Mouse (Mus musculus) left cerebral cortex, adult 8-10 months (tissue): ENCODE measurements around the gene Elf2. TPM values are rescaled to one million over a fixed set of nuclear protein-coding genes. Genes with fewer than 3 reads are reported as not detected.

Experiments used
- DNase-seq, 2 experiments: peaks; one replicate each; pipeline ENCODE4 v3.0.0; 2022; ENCODE audit warnings: low spot score in 2 of 2
- total RNA-seq, 4 experiments: library from RNA; stranded (reverse); gene quantifications; 2 replicates each; pipeline ENCODE4 v1.2.4; 2022

Elf2 gene
- total RNA-seq, 4 experiments from 2014 or later, result 57.8 to 67.7 (median 60.8) TPM

DNA sequence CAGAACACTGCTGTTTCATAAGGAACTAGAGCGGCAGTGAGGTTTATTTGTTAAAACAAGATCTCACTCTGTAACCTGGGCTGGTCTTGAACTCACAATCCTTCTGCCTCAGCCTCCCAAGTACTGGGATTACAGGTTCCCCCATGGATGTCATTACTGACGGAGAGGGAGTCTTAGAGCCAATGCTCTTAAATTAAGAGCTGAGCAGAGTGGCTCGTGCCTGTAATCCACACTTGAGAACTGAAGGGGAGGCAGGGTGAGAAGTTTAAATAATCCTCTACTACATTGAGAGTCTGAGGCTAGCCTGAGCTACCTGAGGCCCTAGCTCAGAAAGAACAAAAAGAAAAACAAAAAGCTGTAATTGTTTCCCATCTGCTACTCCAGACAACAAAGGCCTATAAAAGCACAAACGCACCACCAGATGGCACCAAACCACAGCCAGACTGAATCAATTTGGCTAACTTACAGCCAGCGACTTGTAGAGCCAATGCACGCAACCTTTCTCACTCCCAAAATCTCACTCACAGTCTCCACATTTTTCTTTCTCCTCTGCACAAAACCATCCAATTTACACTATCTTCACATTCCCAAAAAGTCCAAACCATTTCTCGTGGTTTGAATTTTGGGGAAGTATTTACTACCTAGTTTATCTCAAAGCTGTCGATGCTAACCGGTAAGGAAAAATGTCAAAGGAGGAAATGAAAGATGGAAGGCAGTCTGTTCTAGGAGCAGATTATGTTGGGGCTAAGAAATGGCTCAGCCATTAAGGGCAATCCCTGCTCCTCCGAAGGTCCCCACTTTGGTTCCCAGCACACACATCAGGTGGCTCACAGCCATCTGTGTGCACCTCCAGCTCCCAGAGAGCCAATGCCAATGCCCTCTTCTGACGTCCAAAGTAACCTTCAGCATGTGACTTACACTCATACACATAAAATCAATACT lies 51.3 kb downstream of the Elf2 start:
- DNase-seq, result peak; percentile 64 to 81

GRCm38 (mm10) chr3:51284375-51284774 lies 56.1 kb downstream of the Elf2 start:
- DNase-seq, result no peak

GRCm38 (mm10) chr3:51281727-51282126 lies 58.7 kb downstream of the Elf2 start:
- no peak for DNase-seq

- DNase-seq, result no peak
These were observed 62.0 kb downstream of the Elf2 start for GRCm38 (mm10) chr3:51278433-51278832.

DNA sequence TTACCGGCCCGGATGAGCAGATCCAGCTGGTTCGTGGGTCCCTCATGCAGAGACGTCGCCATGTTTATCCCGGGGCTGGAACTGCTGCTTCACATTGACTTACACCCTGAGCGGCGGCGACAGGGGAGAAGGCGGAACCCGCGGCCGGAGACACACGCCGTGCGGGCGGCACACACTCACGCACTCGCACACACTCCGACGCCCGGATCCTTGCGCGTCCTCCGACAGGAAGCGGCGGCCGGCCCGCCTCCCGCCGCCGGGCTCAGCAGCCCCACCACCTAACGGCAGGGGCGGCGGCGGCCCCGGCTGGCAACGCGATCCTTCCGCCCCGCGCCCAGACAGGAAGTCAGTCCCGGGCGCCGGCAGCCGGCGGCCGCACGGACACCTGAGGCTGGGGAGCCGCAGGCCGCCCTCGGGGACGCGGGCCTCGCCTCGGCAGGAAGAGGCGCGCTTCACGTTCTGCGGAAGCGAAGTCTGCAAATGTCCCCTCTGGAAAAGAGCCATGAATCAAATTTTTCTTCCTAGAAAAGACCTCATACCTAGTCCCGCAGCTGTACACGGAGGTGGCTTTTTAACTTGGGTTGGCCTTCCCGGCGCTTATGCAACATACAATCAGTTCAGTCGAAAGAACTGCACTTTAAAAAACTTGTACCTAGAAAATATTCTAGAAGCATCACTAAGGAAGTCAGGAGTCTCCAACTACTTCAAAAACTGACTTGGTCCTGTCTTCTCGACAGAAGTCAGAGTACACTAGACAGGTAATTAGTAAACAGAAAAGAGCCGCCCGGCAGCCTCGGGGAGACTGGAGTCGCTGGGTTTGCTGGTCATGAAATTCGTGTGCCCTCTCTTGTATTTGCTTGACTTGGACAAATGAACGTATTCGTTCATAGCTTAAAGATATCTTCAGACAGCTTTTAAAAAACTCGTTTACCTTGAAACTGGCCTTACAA lies 63.0 kb downstream of the Elf2 start:
- peak; percentile 68 to 85 for DNase-seq

DNA sequence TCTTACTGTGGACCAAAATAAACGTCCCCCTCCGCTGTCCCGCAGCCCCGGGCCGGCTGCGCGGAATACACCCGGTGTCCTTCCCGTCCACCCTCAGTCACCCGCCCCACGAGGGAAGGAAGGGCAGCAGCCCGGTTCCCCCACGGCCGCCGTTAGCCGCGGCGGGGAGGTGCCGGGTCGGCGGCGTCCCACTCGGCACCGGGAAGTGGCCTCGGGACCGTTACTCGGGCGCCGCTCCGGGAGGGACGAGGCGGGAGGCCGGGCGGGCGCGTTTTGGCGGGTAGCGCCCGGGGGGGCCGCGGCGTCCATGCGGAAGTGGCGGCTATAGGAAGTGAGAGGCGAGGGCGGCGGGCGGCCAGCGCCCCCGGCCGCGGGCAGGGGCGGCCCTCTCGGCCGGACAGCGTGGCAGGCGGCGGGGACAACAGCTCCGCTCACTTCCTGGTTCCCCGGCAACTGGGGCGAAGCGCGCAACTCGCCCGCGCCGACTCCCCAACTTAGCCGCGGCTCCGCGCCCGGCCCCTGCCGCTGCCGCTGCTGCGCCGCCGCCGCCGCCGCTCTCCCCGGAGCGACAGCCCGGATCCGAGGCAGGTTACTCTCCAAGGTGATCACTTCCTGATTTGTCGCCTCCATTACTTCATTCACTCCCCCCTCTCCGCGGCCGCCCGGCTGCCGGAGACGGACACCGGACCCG lies 63.9 kb downstream of the Elf2 start:
- DNase-seq, result peak; percentile 33 to 59

DNA sequence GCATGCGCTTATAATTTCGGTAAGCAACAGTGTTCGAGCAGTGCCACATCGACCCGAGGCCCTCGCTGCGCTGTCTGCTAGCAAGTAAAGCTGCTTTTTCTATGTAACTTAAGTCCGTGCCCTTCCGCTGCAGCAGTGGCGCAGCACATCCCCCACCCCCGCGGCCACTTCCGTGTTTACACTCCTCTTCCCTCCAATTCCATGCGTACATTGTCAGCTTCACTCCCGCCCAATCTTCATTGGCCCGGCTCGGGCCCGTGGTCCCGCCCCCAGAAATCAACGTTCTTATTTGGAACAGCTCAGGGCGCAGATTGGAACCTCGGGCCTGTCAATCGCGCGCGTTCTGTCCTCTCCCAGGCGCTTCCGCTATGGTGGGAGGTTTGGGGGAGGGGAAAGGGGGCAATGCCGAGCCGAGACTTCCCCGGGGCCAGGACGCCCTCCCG lies 64.5 kb downstream of the Elf2 start:
- peak; percentile 93 to 98 for DNase-seq

DNA sequence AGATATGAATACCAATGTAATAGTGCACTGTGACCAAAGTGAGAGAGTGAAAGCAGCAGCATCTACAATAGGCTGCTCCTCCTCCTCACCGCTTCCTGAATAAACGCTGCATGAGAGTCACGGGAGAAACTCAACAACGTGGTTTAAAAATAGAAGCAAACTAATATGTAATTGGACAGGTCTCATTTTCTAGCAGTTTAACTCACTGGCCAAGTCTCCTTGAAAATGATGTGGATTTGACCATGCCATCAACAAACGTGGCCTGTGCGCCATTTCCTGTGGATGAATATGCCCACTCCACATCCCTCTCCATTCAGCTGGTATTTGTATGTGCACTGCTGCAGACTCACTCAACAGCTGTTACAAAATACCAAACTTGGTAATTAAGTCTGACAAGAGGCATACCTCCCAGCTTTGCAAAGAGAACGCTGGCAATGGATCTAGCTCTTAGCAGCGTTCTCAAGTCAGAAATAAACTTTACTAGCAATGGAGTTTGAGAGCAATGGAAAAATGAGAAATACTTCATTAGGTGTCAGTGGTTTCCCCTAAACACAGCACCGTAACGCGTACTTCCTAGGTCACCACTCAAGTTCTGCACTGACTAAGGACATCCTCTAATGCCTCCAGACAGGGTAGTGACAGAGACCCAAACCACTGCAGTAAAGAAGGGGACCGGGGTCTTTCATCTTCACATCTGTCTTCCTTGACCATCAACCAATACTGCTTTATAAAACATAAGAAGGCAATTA lies 70.2 kb downstream of the Elf2 start:
- no peak for DNase-seq

GRCm38 (mm10) chr3:51268434-51268833 lies 72.0 kb downstream of the Elf2 start:
- no peak for DNase-seq

DNA sequence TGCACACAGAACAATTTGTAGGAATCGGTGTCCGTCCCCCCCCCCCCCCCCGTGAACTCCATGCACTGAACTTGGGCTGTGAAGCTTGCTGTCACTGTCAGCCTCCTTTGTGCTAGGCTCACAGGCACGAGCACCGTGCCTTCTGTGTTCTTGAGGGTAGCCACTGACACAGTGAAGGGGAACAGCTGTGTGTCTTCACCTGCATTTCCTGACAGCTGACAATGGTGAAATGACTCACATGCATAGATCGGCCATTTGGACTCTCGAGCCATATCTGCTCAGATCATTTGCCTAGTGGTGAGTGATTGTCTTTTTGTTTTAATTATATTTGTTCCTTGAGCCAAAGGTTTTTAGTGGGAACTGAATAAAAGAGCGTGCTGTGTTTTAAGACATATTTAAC lies 77.5 kb downstream of the Elf2 start:
- no peak for DNase-seq

- DNase-seq, result no peak
These were observed 82.4 kb downstream of the Elf2 start for GRCm38 (mm10) chr3:51258070-51258469.

DNA sequence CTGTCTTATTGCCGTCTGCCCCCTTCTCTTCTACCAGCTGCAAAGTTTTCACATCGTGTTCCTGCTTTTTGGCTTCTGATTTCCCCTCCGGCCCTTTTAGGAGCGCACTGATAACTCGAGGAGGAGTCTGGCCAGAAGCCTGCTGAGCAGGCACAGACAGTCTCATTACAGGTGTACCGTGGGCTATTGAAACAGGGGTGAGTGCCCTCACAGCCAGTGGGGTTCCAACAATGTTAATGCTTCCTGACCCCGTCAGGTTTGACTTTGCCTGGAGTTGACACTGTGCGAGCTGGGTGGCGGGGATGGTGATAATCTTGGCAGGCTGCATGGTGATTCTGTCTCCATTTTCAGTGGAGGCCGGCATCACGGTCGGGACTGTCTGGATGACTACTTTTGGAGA lies 84.0 kb downstream of the Elf2 start:
- no peak for DNase-seq

DNA sequence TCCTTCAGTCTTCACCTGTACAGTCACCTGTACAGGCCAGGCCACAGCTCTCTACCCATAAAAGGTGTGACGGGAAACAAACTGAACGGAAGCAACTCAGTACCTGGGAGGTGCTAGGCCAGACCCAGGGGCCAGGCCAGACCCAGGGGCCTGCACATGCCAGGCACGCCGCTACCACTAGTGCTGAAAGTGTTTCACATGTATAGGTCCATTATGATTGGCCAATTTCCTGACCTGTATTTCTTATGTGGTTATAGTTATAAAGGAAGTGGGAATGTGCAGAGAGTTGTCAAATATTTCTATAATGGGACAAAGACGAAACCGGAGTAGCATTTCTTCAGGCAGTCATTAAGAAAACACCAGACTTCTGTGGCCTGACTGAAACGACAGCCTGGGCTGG lies 85.7 kb downstream of the Elf2 start:
- no peak for DNase-seq

- no peak for DNase-seq
These were observed 87.6 kb downstream of the Elf2 start for GRCm38 (mm10) chr3:51252689-51253402.

GRCm38 (mm10) chr3:51252223-51252622 lies 88.2 kb downstream of the Elf2 start:
- DNase-seq, result no peak

- no peak for DNase-seq
These were observed 89.4 kb downstream of the Elf2 start for GRCm38 (mm10) chr3:51251057-51251456.

DNA sequence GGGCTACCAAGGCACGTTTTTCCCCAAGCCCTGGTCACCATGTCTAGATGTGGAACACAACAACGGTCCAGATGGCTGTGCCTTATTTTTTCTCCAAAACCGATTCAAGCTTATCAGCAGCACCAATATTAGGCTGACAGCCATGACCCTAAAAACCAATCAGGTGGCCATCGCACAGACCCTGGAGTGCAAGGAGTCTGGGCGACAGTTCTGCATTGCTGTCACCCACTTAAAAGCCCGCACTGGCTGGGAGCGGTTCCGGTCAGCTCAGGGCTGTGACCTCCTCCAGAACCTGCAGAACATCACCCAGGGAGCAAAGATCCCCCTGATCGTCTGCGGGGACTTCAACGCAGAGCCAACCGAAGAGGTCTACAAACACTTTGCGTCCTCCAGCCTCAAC lies 90.6 kb downstream of the Elf2 start:
- DNase-seq, result no peak

DNA sequence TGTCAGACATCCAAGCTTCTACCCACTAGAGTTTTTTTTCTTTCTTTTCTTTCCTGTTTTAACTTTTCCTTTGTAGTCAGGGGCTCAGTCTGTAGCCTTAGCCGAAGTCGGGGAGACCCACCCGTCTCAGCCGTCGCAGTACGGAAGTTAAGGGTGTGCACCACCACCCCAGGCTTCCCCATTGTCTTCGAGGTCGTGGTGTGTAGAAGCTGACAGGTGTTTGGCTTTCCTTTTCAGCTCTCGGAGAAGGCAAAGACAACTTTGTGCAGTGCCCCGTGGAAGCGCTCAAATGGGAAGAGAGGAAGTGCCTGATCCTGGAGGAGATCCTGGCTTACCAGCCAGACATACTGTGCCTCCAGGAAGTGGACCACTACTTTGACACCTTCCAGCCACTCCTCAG lies 91.0 kb downstream of the Elf2 start:
- DNase-seq, result no peak

DNA sequence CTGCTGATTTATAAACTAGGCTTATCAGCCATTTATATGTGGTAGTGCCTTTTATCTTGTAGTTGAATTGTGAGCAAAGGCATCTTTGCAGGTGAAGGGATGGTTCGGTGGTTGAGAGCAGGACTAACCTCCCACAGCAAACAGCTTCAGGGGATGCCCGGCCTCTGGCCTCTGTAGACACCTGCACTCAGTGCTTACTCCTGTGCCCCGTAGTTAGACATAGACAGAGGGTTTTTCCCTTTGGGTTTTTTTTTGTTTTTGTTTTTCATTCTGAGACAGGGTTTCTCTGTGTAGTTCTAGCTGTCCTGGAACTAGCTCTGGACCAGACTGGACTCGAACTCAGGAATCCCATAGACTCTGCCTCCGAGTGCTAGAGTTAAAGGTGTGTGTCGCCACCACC lies 91.9 kb downstream of the Elf2 start:
- DNase-seq, result no peak

DNA sequence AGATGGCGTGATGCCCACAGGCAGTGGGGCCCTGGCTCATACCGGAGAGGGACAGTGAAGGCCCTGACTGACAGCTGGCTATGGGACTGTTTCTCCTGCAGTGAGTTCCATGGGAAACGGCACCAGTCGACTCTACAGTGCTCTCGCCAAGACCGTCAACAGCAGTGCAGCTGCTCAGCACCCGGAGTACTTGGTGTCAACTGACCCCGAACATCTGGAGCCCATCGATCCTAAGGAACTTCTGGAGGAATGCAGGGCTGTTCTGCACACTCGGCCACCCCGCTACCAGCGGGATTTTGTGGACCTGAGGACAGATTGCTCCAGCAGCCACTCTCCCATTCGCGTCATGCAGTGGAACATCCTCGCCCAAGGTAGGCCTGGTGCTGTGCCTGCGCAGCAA lies 92.8 kb downstream of the Elf2 start:
- no peak for DNase-seq
